Mouse (Mus musculus) forelimb bud, embryonic 11.5 days (tissue): ENCODE measurements around the gene Hoxa10.

ENCODE experiments used
- DNase-seq: peaks from one replicate; pipeline ENCODE4 v3.0.0-alpha.2; 2012; ENCODE audit warnings: low read depth, low spot score

The Hoxa10 gene

GRCm38 (mm10) chr6:52230516-52231165, 10.0 kb downstream of the Hoxa10 start, which contains the start of gene Hoxa9:
Gene Hoxa9 (minus strand): TSS chr6:52231089.
- peak; percentile 84 for DNase-seq

GRCm38 (mm10) chr6:52229558-52230416, 10.9 kb downstream of the Hoxa10 start:
- no peak for DNase-seq

- no peak for DNase-seq
Measured at GRCm38 (mm10) chr6:52228475-52229465, 11.9 kb downstream of the Hoxa10 start.

GRCm38 (mm10) chr6:52227470-52228222, 13.0 kb downstream of the Hoxa10 start:
- peak; percentile 85 for DNase-seq

GRCm38 (mm10) chr6:52226569-52227257, 13.9 kb downstream of the Hoxa10 start:
- DNase-seq, result no peak

- DNase-seq, result peak; percentile 96
Measured at GRCm38 (mm10) chr6:52225612-52226568, 14.8 kb downstream of the Hoxa10 start.

GRCm38 (mm10) chr6:52224895-52225611, 15.6 kb downstream of the Hoxa10 start:
- no peak for DNase-seq

GRCm38 (mm10) chr6:52223939-52224760, 16.5 kb downstream of the Hoxa10 start:
- no peak for DNase-seq

- no peak for DNase-seq
Measured at GRCm38 (mm10) chr6:52222729-52223128, 17.9 kb downstream of the Hoxa10 start.

- peak; percentile 90 for DNase-seq
Measured at GRCm38 (mm10) chr6:52221993-52222685, 18.5 kb downstream of the Hoxa10 start.

- DNase-seq, result peak; percentile 98
Measured at GRCm38 (mm10) chr6:52221337-52221992, 19.2 kb downstream of the Hoxa10 start, which contains the start of gene Hoxa7. Gene Hoxa7 (minus strand): TSS chr6:52221854.

GRCm38 (mm10) chr6:52220865-52221310, 19.8 kb downstream of the Hoxa10 start:
- no peak for DNase-seq

GRCm38 (mm10) chr6:52220003-52220864, 20.4 kb downstream of the Hoxa10 start:
- DNase-seq, result peak; percentile 58

GRCm38 (mm10) chr6:52219234-52219942, 21.3 kb downstream of the Hoxa10 start:
- no peak for DNase-seq
